Comparison of ENCODE assay signal across 17 mouse cellular contexts in the genomic region with DNA sequence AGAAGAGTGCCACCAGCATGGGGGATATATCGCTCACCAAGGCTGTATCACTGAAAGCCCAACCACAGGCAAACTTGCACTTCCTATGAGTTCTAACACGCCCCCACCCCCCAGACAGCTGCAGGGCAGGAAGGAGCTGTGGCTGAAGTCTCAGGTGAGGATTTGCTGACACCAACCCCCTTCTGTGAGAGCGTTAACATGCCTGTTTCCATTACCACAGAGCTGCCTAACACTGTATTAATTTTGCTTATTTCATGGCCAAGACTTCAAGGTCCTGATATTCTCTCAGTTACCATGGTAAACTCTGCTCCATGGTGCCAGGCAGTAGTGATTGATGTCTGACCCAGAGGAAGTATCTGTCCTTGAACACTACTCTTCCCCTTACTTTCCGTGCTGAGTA. TPM values are rescaled to one million over a fixed set of nuclear protein-coding genes. Genes with fewer than 3 reads are reported as not detected.
A peak's percentile ranks its signal among the peaks of the same experiment; 100 is the strongest.
DNase-seq lines count a peak whose midpoint lies in the region; ATAC-seq lines count a peak whose summit lies in the region.
"Had no signal": no experiment of that assay in that cellular context is flagged by ENCODE, and none has a peak within 500 bp of the region (broad histone marks: within the 10 kb centered on the region; RNA-seq: fewer than 3 reads in every experiment).

No protein-coding gene starts in this region.

- intact Hi-C loops in left cerebral cortex, postnatal 14 days (cut with DNase I): loop anchor here (10.0 kb wide), 1 partner anchor 155 kb away; no protein-coding TSS in a partner anchor

- DNase-seq in spleen, adult 12 weeks (ENCODE audit: low spot score): peak; percentile 40
- DNase-seq in spleen, postnatal 14 days (ENCODE audit: low spot score in 2 of 2): no peak
- DNase-seq in adrenal gland, postnatal 36 days: peak; percentile 44 to 58
- DNase-seq in thymus, postnatal 4 days: peak; percentile 82
- DNase-seq in heart, embryonic 10.5 days (ENCODE audit: low spot score): no peak
- no peak for DNase-seq in embryo, embryonic 10 days (ENCODE audit: low spot score)
- no peak for DNase-seq in left cerebral cortex, postnatal 14 days (ENCODE audit: low spot score in 2 of 2)
- DNase-seq: cerebellum, postnatal 10 days; midbrain, embryonic 14.5 days had no signal

- no peak overlapping the region for H3K4me3 ChIP-seq in heart, embryonic 10.5 days
- H3K4me3 ChIP-seq: heart, embryonic 13.5 days; neural tube, embryonic 15.5 days had no signal

- no peaks in the 10 kb centered on the region for H3K36me3 ChIP-seq in heart, embryonic 10.5 days
- H3K36me3 ChIP-seq: heart, embryonic 13.5 days; neural tube, embryonic 15.5 days had no signal

- no peaks in the 10 kb centered on the region for H3K27me3 ChIP-seq in heart, embryonic 10.5 days (ENCODE audit: insufficient read depth, poor library complexity, severe bottlenecking)
- H3K27me3 ChIP-seq: heart, embryonic 13.5 days; neural tube, embryonic 15.5 days had no signal

- no peaks in the 10 kb centered on the region for H3K9me3 ChIP-seq in heart, embryonic 10.5 days
- H3K9me3 ChIP-seq: heart, embryonic 13.5 days; neural tube, embryonic 15.5 days had no signal

- ATAC-seq in neutrophil, adult 5-6 weeks (ENCODE audit: extremely low read depth, insufficient number of reproducible peaks, low FRiP score, poor library complexity, severe bottlenecking): peak; percentile 57

- H3K4me1 ChIP-seq in heart, embryonic 10.5 days: no peaks in the 10 kb centered on the region
- H3K4me1 ChIP-seq: heart, embryonic 13.5 days; neural tube, embryonic 15.5 days had no signal

- 48% methylated on average over 4 of the region's 4 CpGs for WGBS in heart, embryonic 10.5 days

- no peak overlapping the region for H3K27ac ChIP-seq in heart, embryonic 10.5 days
- H3K27ac ChIP-seq: heart, embryonic 13.5 days; neural tube, embryonic 15.5 days had no signal

RNA-seq across cellular contexts. Expression of a gene that starts 26.0 kb away (rescaled TPM):
- total RNA-seq in adrenal gland, postnatal 36 days (2021): not detected
- not detected in 2 replicates for total RNA-seq in neutrophil, adult 5-6 weeks (2017)
- not detected in 2 replicates for polyA plus RNA-seq in heart, embryonic 10.5 days (2016; fragmentation: Nextera tagmentation; extraction: Ambion mirVana)
- not detected for total RNA-seq in left cerebral cortex, postnatal 14 days (2021)
- total RNA-seq: left cerebral cortex, postnatal 10 days had no signal
- polyA plus RNA-seq: frontal cortex, adult 2 months; heart, embryonic 13.5 days; intestine, embryonic 14.5 days; large intestine, adult 2 months; liver, embryonic 16.5 days; midbrain, embryonic 14.5 days; neural tube, embryonic 15.5 days had no signal

Comparison
In these comparisons a context has a peak if more than half of its experiments do, and no peak if none do; other contexts are left out.
1. DNase-seq: peak in spleen, adult 12 weeks (single experiment), adrenal gland, postnatal 36 days (2 of 2) and thymus, postnatal 4 days (single experiment); none in spleen, postnatal 14 days (0 of 2), heart, embryonic 10.5 days (single experiment), embryo, embryonic 10 days (single experiment) and left cerebral cortex, postnatal 14 days (0 of 2).